Mouse (Mus musculus) retina, postnatal 1 day (tissue): ENCODE measurements around the gene Crnkl1.

ENCODE experiments used
- DNase-seq: peaks from one replicate; pipeline ENCODE4 v3.0.0-alpha.2; 2012

The Crnkl1 gene

GRCm38 (mm10) chr2:145934339-145935231 lies at the start of gene Crnkl1, which contains the start of gene Cfap61:
TSS of gene Crnkl1 (minus strand) at chr2:145935014.
TSS of gene Cfap61 (plus strand) at chr2:145934784.
- peak; percentile 97 for DNase-seq

- no peak for DNase-seq
Observed at GRCm38 (mm10) chr2:145982317-145983045, 47.7 kb upstream of the Crnkl1 start.

- DNase-seq, result no peak
Observed at GRCm38 (mm10) chr2:145981699-145982112, 46.9 kb upstream of the Crnkl1 start.

GRCm38 (mm10) chr2:145980881-145981280 lies 46.1 kb upstream of the Crnkl1 start:
- DNase-seq, result no peak

- DNase-seq, result no peak
Observed at GRCm38 (mm10) chr2:145979616-145980015, 44.8 kb upstream of the Crnkl1 start.

GRCm38 (mm10) chr2:145972571-145972970 lies 37.8 kb upstream of the Crnkl1 start:
- DNase-seq, result no peak

- DNase-seq, result no peak
Observed at GRCm38 (mm10) chr2:145971237-145972010, 36.6 kb upstream of the Crnkl1 start.

GRCm38 (mm10) chr2:145970751-145971150 lies 35.9 kb upstream of the Crnkl1 start:
- no peak for DNase-seq

- no peak for DNase-seq
Observed at GRCm38 (mm10) chr2:145961861-145962260, 27.0 kb upstream of the Crnkl1 start.

GRCm38 (mm10) chr2:145958551-145958950 lies 23.7 kb upstream of the Crnkl1 start:
- DNase-seq, result peak; percentile 17

- no peak for DNase-seq
Observed at GRCm38 (mm10) chr2:145958097-145958496, 23.3 kb upstream of the Crnkl1 start.

- peak; percentile 75 for DNase-seq
Observed at GRCm38 (mm10) chr2:145957450-145957849, 22.6 kb upstream of the Crnkl1 start.

- no peak for DNase-seq
Observed at GRCm38 (mm10) chr2:145956318-145956717, 21.5 kb upstream of the Crnkl1 start.

- peak; percentile 67 for DNase-seq
Observed at GRCm38 (mm10) chr2:145955844-145956243, 21.0 kb upstream of the Crnkl1 start.

- DNase-seq, result no peak
Observed at GRCm38 (mm10) chr2:145952726-145953125, 17.9 kb upstream of the Crnkl1 start.

- peak; percentile 24 for DNase-seq
Observed at GRCm38 (mm10) chr2:145950239-145950638, 15.4 kb upstream of the Crnkl1 start.

GRCm38 (mm10) chr2:145949475-145950068 lies 14.8 kb upstream of the Crnkl1 start:
- peak; percentile 67 for DNase-seq

- peak; percentile 47 for DNase-seq
Observed at GRCm38 (mm10) chr2:145948402-145948954, 13.7 kb upstream of the Crnkl1 start.

GRCm38 (mm10) chr2:145944286-145944685 lies 9.5 kb upstream of the Crnkl1 start:
- no peak for DNase-seq

GRCm38 (mm10) chr2:145941403-145941802 lies 6.6 kb upstream of the Crnkl1 start:
- no peak for DNase-seq

GRCm38 (mm10) chr2:145936975-145937374 lies 2.2 kb upstream of the Crnkl1 start:
- DNase-seq, result no peak
